Mouse (Mus musculus): Measurements from ENCODE around the gene Trio. TPM values are rescaled to one million over a fixed set of nuclear protein-coding genes. Genes with fewer than 3 reads are reported as not detected.
"Not testable (repeated sequence)": the region's sequence is repeated elsewhere in the genome, so short reads cannot be mapped to it uniquely, and the experiment has no call there.

Trio gene
- total RNA-seq, 2 experiments from 2014 or later = 42.9 to 43.7 TPM

GRCm38 (mm10) chr15:27864397-27864796, 161.3 kb downstream of the Trio start:
- DNase-seq (ENCODE audit: low spot score) = no peak
- intact Hi-C loops (cut with DNase I) = no loop called here

DNA sequence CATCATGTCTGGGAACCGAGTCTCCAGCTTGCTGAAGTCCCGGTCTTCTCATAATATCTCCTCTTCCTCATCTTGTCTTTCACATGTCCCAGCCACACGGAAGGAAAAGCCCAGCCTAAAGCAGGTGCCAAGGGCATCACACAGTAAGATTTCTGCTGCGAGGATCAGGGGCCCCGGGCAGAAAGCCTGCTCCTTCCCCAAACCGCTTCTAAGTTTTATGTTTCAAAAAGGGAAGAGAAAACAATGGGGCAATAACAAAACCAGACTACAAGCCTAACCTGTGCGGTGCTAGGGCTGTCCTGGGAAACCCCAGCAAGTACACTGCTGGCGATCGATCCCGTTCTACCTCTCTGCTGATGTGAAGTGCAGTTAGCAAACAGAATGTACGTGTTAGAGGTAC, 162.7 kb downstream of the Trio start:
- intact Hi-C loops (cut with DNase I) = no loop called here
- DNase-seq (ENCODE audit: low spot score) = no peak

- DNase-seq (ENCODE audit: low spot score) = no peak
- intact Hi-C loops (cut with DNase I) = no loop called here
These were observed 165.2 kb downstream of the Trio start for GRCm38 (mm10) chr15:27860439-27860838.

DNA sequence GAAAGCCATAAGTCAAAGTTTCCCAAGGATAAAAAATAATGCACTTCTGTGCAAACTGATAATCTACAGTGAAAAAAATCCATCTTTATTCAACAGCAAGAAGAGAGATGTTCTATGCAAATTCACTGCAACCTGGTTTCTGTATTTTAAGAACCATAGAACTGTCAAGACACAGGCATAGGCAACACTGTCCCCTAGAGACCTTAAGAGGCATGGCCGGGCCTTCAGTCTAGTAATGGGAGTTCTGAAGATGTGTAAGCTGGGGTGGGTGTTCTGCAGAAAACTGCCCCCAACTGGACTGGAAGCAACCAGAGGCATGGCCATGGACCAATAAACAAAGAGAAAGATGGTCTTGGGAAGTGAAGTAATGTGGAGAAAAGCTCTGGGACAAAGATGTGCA, 166.1 kb downstream of the Trio start:
- intact Hi-C loops (cut with DNase I) = loop anchor here (10.0 kb wide), 1 partner anchor 325 kb away; no protein-coding TSS in a partner anchor
- no peak for DNase-seq (ENCODE audit: low spot score)

- intact Hi-C loops (cut with DNase I) = loop anchor here (10.0 kb wide), 1 partner anchor 326 kb away; no protein-coding TSS in a partner anchor
- DNase-seq (ENCODE audit: low spot score) = no peak
These were observed 166.5 kb downstream of the Trio start for GRCm38 (mm10) chr15:27859115-27859514.

DNA sequence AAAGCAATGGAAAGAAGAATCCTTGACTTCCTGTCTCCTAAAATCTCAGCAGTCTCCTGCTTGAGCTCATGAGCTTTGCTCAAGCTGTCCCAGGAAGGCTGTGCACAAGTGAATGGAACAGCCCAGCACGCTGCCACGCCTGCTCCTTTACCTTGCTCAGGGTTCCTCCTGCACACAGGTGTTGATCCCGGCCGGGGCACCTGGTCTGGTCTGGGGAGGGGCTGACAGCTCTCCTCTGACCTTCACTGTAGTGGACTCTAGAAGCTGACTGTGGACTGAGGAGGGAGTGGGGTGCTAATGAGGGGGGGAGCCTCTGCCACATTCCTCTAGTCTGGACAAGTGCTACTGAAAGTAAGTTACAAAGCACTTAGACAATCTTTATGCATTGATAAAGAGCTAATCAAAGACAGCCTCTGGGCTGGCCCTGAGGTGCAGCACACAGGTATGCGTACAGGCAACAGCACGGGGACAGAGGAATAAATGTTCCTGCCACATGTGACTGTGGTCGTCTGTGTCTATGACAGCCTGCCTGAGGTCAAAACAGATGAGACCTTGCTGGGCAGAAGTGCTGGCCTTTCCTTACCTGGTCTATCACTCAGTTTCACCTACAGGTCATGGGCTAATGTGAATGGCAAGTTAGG, 167.3 kb downstream of the Trio start:
- intact Hi-C loops (cut with DNase I) = loop anchor here (10.0 kb wide), 1 partner anchor 327 kb away; no protein-coding TSS in a partner anchor
- DNase-seq (ENCODE audit: low spot score) = no peak

GRCm38 (mm10) chr15:27857242-27857641, 168.4 kb downstream of the Trio start:
- intact Hi-C loops (cut with DNase I) = loop anchor here (10.0 kb wide), 1 partner anchor 328 kb away; no protein-coding TSS in a partner anchor
- no peak for DNase-seq (ENCODE audit: low spot score)

- DNase-seq (ENCODE audit: low spot score) = no peak
- intact Hi-C loops (cut with DNase I) = loop anchor here (10.0 kb wide), 1 partner anchor 329 kb away; no protein-coding TSS in a partner anchor
These were observed 169.4 kb downstream of the Trio start for GRCm38 (mm10) chr15:27856050-27856787.

- DNase-seq (ENCODE audit: low spot score) = no peak
- intact Hi-C loops (cut with DNase I) = loop anchor here (5.0 to 10.0 kb wide), 2 partner anchors 194 to 333 kb away; no protein-coding TSS in a partner anchor
These were observed 174.3 kb downstream of the Trio start for GRCm38 (mm10) chr15:27851312-27851711.

GRCm38 (mm10) chr15:27850904-27851303, 174.7 kb downstream of the Trio start:
- no peak for DNase-seq (ENCODE audit: low spot score)
- intact Hi-C loops (cut with DNase I) = loop anchor here (5.0 to 10.0 kb wide), 2 partner anchors 194 to 334 kb away; no protein-coding TSS in a partner anchor

DNA sequence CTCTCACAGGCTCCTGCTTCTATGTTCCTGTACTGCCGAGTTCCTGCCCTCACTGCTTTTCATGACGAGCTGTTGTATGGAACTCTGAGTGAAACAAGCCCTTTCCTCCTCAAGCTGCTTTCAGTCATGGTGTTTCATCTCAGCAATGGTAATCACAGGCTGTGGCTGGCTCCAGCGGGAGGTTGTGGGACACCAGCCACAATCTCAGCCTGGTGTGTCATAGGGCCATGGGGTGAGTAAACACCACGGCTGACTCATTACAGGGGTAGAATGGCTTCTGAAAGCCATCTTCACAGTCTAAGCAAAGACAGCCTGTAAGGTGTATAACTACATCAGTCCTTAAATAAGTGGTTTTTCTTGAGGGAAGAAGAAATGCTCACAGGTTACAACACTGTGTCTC, 175.7 kb downstream of the Trio start:
- DNase-seq (ENCODE audit: low spot score) = no peak
- intact Hi-C loops (cut with DNase I) = loop anchor here (5.0 to 10.0 kb wide), 2 partner anchors 193 to 335 kb away; no protein-coding TSS in a partner anchor

- intact Hi-C loops (cut with DNase I) = no loop called here
These were observed 184.0 kb downstream of the Trio start for GRCm38 (mm10) chr15:27841696-27842095.

DNA sequence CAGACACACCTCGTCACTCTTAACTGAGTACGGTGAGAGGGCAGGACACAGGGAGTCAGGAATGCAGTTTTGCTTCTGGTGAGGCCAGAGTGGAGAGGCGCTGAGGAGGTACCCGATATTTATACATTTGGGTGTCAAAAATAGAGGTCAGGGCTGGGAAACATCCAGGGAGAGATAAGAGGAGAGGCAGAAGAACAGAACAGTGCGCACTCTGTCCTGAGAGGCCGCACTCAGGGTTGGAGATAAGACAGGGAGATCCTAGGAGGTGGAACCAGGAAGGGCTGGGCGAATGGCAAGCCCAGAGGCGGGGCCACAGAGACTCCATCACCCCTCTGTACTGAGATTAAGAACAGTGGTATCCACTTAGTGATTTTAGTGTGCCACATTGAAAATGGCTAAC, 185.1 kb downstream of the Trio start:
- DNase-seq (ENCODE audit: low spot score) = no peak
- intact Hi-C loops (cut with DNase I) = no loop called here

More at GRCm38 (mm10) chr15:27841696-27842095, 184.0 kb downstream of the Trio start:
- no peak for DNase-seq (ENCODE audit: low spot score)

DNA sequence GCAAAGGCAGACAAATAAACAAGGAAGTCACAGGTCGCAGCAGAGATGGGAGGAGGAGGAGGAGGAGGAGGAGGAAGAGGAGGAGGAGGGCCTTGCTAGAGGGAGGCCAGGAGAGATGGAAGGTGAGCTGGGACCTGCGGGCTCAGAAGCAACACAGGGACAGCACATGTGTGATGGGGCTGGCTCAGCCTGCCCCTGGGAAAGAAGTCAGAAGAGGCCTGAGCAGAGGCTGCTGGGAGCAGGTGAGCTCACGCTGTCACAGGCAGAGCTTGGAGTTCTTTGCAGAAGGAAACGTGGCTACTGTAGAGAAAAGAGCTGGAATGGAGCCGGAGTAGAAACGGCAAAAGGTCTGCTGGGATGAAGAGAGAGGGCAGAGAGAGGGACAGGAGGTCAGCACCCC, 185.5 kb downstream of the Trio start:
- DNase-seq (ENCODE audit: low spot score) = no peak
- intact Hi-C loops (cut with DNase I) = no loop called here

GRCm38 (mm10) chr15:27831646-27832045, 194.0 kb downstream of the Trio start:
- no peak for DNase-seq (ENCODE audit: low spot score)
- intact Hi-C loops (cut with DNase I) = no loop called here

DNA sequence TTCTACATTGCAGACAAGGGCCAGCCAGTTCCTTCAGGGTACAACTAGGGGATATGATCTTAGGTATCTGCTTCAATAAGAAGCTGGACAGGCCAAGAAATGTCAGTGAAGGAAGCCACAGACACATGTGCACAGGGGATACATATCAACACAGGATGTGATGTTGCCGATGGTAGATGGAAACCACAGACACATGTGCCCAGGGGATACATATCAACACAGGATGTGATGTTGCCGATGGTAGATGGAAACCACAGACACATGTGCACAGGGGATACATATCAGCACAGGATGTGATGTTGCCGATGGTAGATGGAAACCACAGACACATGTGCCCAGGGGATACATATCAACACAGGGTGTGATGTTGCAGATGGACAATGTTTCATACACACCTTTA, 197.8 kb downstream of the Trio start:
- DNase-seq (ENCODE audit: low spot score); intact Hi-C loops (cut with DNase I): not testable (repeated sequence)

DNA sequence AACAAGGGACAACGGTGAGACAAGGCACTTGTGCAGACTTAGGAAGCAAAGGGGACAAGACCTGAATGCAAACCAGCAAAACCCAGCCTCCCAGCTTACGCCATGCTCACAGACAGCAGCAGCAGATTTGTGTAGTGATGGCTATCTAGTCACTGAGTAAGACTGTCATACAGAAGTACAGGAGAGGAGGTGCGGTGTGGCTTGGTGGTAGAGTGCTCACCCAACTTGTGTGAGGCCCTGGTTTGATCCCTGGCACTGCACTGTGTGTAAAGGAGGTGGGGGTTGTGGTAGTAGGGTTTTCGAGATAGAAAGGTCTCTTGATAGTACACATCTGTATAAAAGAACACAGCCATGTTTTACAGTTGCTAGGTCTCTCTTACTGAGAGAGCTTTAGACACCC, 198.8 kb downstream of the Trio start:
- intact Hi-C loops (cut with DNase I) = no loop called here
- no peak for DNase-seq (ENCODE audit: low spot score)

DNA sequence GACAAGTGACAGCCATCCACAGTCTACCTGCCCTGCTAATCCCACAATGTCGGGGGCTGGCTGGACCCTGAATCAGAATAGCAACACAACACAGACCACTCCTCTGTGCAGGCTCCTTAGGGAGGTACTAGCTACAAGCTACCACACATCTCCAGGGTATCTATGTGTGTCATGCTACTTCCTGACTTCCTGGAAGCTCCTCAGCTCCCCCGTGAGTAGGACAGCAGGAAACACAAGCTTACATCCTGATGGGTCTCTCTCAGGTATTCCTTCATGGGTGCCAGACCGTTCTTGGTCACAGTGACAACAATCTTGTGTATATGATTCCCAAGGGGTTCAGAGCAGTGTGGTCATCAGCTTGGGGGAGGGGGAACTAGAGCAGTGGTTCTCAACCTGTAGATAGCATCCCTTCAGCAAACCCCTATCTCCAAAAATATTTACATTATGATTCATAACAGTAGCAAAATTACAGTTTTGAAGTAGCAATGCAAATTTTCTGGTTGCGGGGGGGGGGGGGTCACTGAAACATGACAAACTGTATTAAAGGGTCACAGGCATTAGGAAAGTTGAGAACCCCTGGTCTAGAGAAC, 199.5 kb downstream of the Trio start:
- intact Hi-C loops (cut with DNase I) = no loop called here
- no peak for DNase-seq (ENCODE audit: low spot score)

DNA sequence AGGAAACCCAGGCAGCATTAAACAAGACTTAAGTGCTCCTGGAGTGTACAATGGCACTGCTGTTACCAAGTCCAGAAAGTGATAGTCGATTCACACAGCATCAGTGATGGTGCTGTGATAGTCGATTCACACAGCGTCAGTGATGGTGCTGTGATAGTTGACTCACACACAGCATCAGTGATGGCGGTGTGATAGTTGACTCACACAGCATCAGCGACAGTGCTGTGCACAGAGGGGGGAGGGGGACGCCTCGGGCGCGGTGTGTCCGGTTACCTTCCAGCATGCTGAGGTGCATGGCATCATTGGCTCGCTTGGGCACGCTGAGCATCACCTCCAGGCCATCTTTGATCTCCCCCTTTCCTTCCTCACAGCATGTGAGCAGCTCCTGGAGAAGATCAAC, 200.3 kb downstream of the Trio start:
- no peak for DNase-seq (ENCODE audit: low spot score)
- intact Hi-C loops (cut with DNase I) = no loop called here

DNA sequence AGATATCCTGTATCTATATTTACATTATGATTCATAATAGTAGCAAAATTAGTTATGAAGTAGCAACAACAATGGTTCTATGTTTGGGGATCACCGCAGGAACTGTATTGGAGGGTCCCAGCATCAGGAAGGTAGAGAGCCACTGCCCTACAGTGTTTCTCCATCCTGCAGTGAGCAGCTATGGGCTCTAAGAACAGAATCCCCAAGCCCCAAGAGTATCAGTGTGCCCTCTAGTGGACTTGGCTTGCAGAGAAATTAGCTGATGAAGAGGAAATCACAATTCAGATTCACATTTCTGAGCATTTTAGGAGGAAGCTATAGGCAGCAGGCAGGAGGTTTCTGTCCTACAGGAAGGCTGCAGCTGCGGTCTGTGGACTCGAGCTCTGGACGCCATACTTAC, 202.1 kb downstream of the Trio start:
- DNase-seq (ENCODE audit: low spot score) = no peak
- intact Hi-C loops (cut with DNase I) = no loop called here

GRCm38 (mm10) chr15:27822461-27822860, 203.2 kb downstream of the Trio start:
- no peak for DNase-seq (ENCODE audit: low spot score)
- intact Hi-C loops (cut with DNase I) = no loop called here
